Mouse (Mus musculus) limb, embryonic 11.5 days (tissue): ENCODE measurements around the gene 4930402K13Rik. TPM values are rescaled to one million over a fixed set of nuclear protein-coding genes. Genes with fewer than 3 reads are reported as not detected.

Source experiments
- ATAC-seq: fragments of 200-750 bp; cut with Nextera tagmentation; 2 replicates; pipeline ENCODE4 v1.8.0; 2017; ENCODE audit warnings: low read depth; ENCODE audit not compliant: insufficient number of reproducible peaks, low FRiP score, low TSS enrichment
- DNase-seq: peaks from one replicate; pipeline ENCODE4 v3.0.0-alpha.2; 2015; ENCODE audit warnings: low spot score
- H3K27ac ChIP-seq: fragments of 300-500 bp; sonication (generic); replicated peaks from 2 replicates; pipeline ENCODE4 v1.5.1; 2014; ENCODE audit warnings: low read depth, mild to moderate bottlenecking, low read length
- H3K27me3 ChIP-seq: fragments of 300-500 bp; sonication (generic); 2 replicates; pipeline ENCODE4 v1.6.1; 2014; ENCODE audit warnings: mild to moderate bottlenecking, low read length, mixed read lengths; ENCODE audit not compliant: control insufficient read depth, insufficient read depth
- H3K36me3 ChIP-seq: fragments of 300-500 bp; sonication (generic); 2 replicates; pipeline ENCODE4 v1.6.1; 2014; ENCODE audit warnings: mild to moderate bottlenecking, low read length, moderate library complexity, mixed read lengths; ENCODE audit not compliant: control insufficient read depth, insufficient read depth
- H3K4me1 ChIP-seq: fragments of 300-500 bp; sonication (generic); 2 replicates; pipeline ENCODE4 v1.6.1; 2014; ENCODE audit warnings: low read length, mixed read lengths; ENCODE audit not compliant: control insufficient read depth, insufficient read depth
- H3K4me2 ChIP-seq: fragments of 300-500 bp; sonication (generic); 2 replicates; pipeline ENCODE4 v1.6.1; 2014; ENCODE audit warnings: low read depth, mild to moderate bottlenecking, moderate library complexity; ENCODE audit not compliant: severe bottlenecking
- H3K4me3 ChIP-seq: fragments of 300-500 bp; sonication (generic); 2 replicates; pipeline ENCODE4 v1.5.1; 2014; ENCODE audit warnings: low read depth, low read length
- H3K9ac ChIP-seq: fragments of 300-500 bp; sonication (generic); 2 replicates; pipeline ENCODE4 v1.6.1; 2014; ENCODE audit warnings: mild to moderate bottlenecking, low read length
- H3K9me3 ChIP-seq: fragments of 300-500 bp; sonication (generic); 2 replicates; pipeline ENCODE4 v1.6.1; 2016; ENCODE audit warnings: low read length; ENCODE audit not compliant: control insufficient read depth
- WGBS: fragments of 180-500 bp; shearing (Covaris S2); extraction: QIAGEN DNeasy Blood & Tissue Kit; methylation state at CpG from one replicate; pipeline ENCODE4 v1.1.7; 2014; 5-methylcytosine and 5-hydroxymethylcytosine counted together
- polyA plus RNA-seq: library from polyadenylated mRNA; unstranded; fragments of >200 nt; fragmentation: Nextera tagmentation; extraction: Ambion mirVana; gene quantifications from 2 replicates; pipeline ENCODE4 v1.2.1, GENCODE M21; 2014

4930402K13Rik gene
- polyA plus RNA-seq, 1 experiment from 2014 or later, result not detected

DNA sequence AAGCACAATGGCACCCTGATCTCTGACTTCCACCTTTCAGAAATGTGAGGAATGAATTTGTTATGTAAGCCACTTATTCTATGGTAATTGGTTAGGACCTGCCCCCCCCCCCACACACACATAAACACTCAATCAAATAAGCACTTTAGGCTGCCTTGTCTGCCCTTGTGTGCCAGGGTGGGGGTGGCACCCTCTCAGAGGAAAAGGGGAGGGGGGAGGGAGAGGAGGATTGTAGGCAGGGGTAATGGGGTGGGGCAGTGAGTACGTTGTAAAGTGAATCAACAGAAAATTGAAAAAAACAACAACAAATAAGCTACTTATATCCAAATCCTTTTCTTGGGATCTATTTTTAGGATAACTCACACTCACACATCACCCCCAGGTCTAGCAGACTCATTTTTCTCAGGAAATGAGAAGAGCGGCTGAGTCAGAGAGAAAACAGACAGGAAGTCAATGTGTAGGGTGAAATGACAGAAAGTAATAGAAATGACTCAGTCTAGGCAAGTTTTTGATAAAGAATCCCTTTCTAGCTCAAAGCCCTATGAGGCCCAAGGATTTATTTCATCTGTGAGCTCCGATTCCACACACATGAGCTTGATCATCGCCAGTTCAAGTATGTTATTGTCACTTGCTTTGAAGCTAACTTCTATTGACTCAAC lies 35.1 kb downstream of the 4930402K13Rik start:
- no peaks in the 10 kb centered on the region for H3K9me3 ChIP-seq
- no peaks in the 10 kb centered on the region for H3K27me3 ChIP-seq
- no peaks in the 10 kb centered on the region for H3K4me1 ChIP-seq
- 87% methylated on average over 4 of the region's 4 CpGs for WGBS
- H3K4me3 ChIP-seq, result no peak overlapping the region
- no peak overlapping the region for H3K27ac ChIP-seq
- ATAC-seq, result no peak
- H3K4me2 ChIP-seq, result no peak overlapping the region
- no peak for DNase-seq
- no peaks in the 10 kb centered on the region for H3K36me3 ChIP-seq
- H3K9ac ChIP-seq, result no peak overlapping the region

GRCm38 (mm10) chrX:9142669-9143068 lies 38.3 kb downstream of the 4930402K13Rik start:
- no peak overlapping the region for H3K27ac ChIP-seq
- no peak overlapping the region for H3K4me2 ChIP-seq
- no peaks in the 10 kb centered on the region for H3K36me3 ChIP-seq
- no peaks in the 10 kb centered on the region for H3K4me1 ChIP-seq
- WGBS, result 38% methylated on average over 2 of the region's 2 CpGs
- H3K9me3 ChIP-seq, result no peaks in the 10 kb centered on the region
- ATAC-seq (no peak), DNase-seq (no peak)
- H3K9ac ChIP-seq, result no peak overlapping the region
- H3K27me3 ChIP-seq, result no peaks in the 10 kb centered on the region
- no peak overlapping the region for H3K4me3 ChIP-seq

Other genes with a start within 250 kb of the 4930402K13Rik start
- gene Gm5751, start 230.3 kb upstream of the 4930402K13Rik start, polyA plus RNA-seq, result not detected in 2 replicates
- 6.5 and 8.1 TPM in 2 replicates for gene B630019K06Rik, start 212.2 kb upstream of the 4930402K13Rik start, polyA plus RNA-seq
- not detected in 2 replicates for gene Fthl17b, start 141.6 kb upstream of the 4930402K13Rik start, polyA plus RNA-seq
- not detected in 2 replicates for gene Fthl17c, start 128.0 kb upstream of the 4930402K13Rik start, polyA plus RNA-seq
- not detected in 2 replicates for gene Fthl17d, start 117.8 kb upstream of the 4930402K13Rik start, polyA plus RNA-seq
- gene Fthl17e, start 71.1 kb upstream of the 4930402K13Rik start, polyA plus RNA-seq, result not detected in 2 replicates
- not detected in 2 replicates for gene Fthl17f, start 41.5 kb upstream of the 4930402K13Rik start, polyA plus RNA-seq
- gene Lancl3, start 95.3 kb downstream of the 4930402K13Rik start, polyA plus RNA-seq, result 0.17 and 0.21 TPM in 2 replicates
- 0.17 TPM in 1 of 2 replicates, not detected in the other for gene Gm14862, start 152.3 kb downstream of the 4930402K13Rik start, polyA plus RNA-seq
- gene Xk, start 168.2 kb downstream of the 4930402K13Rik start, polyA plus RNA-seq, result 1.8 and 2.1 TPM in 2 replicates
- not detected in 2 replicates for gene H2al1m, start 179.2 kb downstream of the 4930402K13Rik start, polyA plus RNA-seq
- gene H2al1k, start 246.1 kb downstream of the 4930402K13Rik start, polyA plus RNA-seq, result not detected in 2 replicates